ENCODE assay signal across 26 mouse cellular contexts in the genomic region with DNA sequence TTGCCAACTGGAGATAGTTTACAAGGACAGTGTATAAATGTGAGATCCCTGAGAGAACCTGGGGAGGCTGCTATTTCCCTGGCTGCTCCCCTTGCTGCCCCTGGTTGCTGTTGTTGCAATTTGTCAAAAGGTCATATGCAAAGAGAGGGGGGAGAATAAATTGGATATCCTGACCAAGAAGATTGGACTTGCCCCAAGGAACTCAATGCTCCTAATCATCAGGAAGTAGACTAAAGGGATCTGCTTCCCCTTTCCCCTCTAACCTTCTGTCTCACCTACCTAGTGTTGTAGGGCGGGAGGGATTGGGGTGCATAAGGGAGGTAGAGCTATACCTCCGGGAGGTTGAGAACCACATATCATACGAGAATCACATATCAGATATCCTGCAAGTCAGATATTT. TPM values are rescaled to one million over a fixed set of nuclear protein-coding genes. Genes with fewer than 3 reads are reported as not detected.
"Had no signal": no experiment of that assay in that cellular context is flagged by ENCODE, and none has a peak within 500 bp of the region (broad histone marks: within the 10 kb centered on the region; RNA-seq: fewer than 3 reads in every experiment).

No protein-coding gene starts in this region.

- H3K9me3 ChIP-seq: midbrain, embryonic 10.5 days; midbrain, embryonic 12.5 days; neural tube, embryonic 13.5 days; neural tube, embryonic 15.5 days had no signal

- H3K36me3 ChIP-seq: midbrain, embryonic 10.5 days; midbrain, embryonic 12.5 days; neural tube, embryonic 13.5 days; neural tube, embryonic 15.5 days had no signal

- H3K27ac ChIP-seq: midbrain, embryonic 10.5 days; midbrain, embryonic 12.5 days; neural tube, embryonic 13.5 days; neural tube, embryonic 15.5 days had no signal

- H3K27me3 ChIP-seq: midbrain, embryonic 12.5 days; neural tube, embryonic 13.5 days; neural tube, embryonic 15.5 days had no signal

- H3K4me1 ChIP-seq: midbrain, embryonic 10.5 days; midbrain, embryonic 12.5 days; neural tube, embryonic 13.5 days; neural tube, embryonic 15.5 days had no signal

- DNase-seq: lung, adult 18-20 months; lung, embryonic 14.5 days; lung, postnatal 10 days; lung, postnatal 4 days; midbrain, embryonic 14.5 days; retina, postnatal 1 day; right cerebral cortex, adult 18-20 months; right cerebral cortex, postnatal 25 days; right cerebral cortex, postnatal 4 days; spleen, adult 18-20 months; thymus, adult 18-20 months; thymus, postnatal 14 days; thymus, postnatal 36 days had no signal

- H3K4me3 ChIP-seq: midbrain, embryonic 10.5 days; midbrain, embryonic 12.5 days; myocyte; neural tube, embryonic 13.5 days; neural tube, embryonic 15.5 days had no signal

RNA-seq across cellular contexts. Expression of a gene that starts 8.2 kb away (rescaled TPM):
- total RNA-seq: megakaryocyte, adult 5-6 weeks; megakaryocyte-erythroid progenitor cell, adult 5-6 weeks had no signal
- polyA plus RNA-seq: lung, embryonic 14.5 days; lung, embryonic 16.5 days; midbrain, embryonic 10.5 days; midbrain, embryonic 12.5 days; midbrain, embryonic 14.5 days; midbrain, embryonic 16.5 days; myocyte; neural tube, embryonic 11.5 days; neural tube, embryonic 13.5 days; small intestine, adult 2 months; stomach, embryonic 16.5 days; thymus, postnatal 0 days had no signal

RNA-seq across cellular contexts. Expression of a gene that starts 30.6 kb away (rescaled TPM):
- total RNA-seq: megakaryocyte, adult 5-6 weeks; megakaryocyte-erythroid progenitor cell, adult 5-6 weeks had no signal
- polyA plus RNA-seq: midbrain, embryonic 14.5 days; myocyte; neural tube, embryonic 11.5 days had no signal

RNA-seq across cellular contexts. Expression of a gene that starts 55.2 kb away (rescaled TPM):
- total RNA-seq: megakaryocyte, adult 5-6 weeks; megakaryocyte-erythroid progenitor cell, adult 5-6 weeks had no signal
- polyA plus RNA-seq: lung, embryonic 14.5 days; lung, embryonic 16.5 days; midbrain, embryonic 10.5 days; midbrain, embryonic 12.5 days; midbrain, embryonic 14.5 days; midbrain, embryonic 16.5 days; myocyte; neural tube, embryonic 11.5 days; neural tube, embryonic 13.5 days; neural tube, embryonic 15.5 days; small intestine, adult 2 months had no signal
